Mouse (Mus musculus) hindbrain, embryonic 11.5 days (tissue): ENCODE results near the gene Bbs9. TPM values are rescaled to one million over a fixed set of nuclear protein-coding genes. Genes with fewer than 3 reads are reported as not detected.

Source experiments
- ATAC-seq: fragments of 200-750 bp; cut with Nextera tagmentation; 2 replicates; pipeline ENCODE4 v1.8.0; 2017; ENCODE audit warnings: mild to moderate bottlenecking, moderate TSS enrichment, moderate library complexity; ENCODE audit not compliant: low FRiP score
- DNase-seq: peaks from one replicate; pipeline ENCODE4 v3.0.0-alpha.2; 2015; ENCODE audit warnings: low spot score
- H3K27ac ChIP-seq: fragments of 300-500 bp; sonication (generic); 2 replicates; pipeline ENCODE4 v1.5.1; 2014; ENCODE audit warnings: mild to moderate bottlenecking, low read depth, low read length
- H3K27me3 ChIP-seq: fragments of 300-500 bp; sonication (generic); 2 replicates; pipeline ENCODE4 v1.6.1; 2014; ENCODE audit warnings: mild to moderate bottlenecking, low read length, moderate library complexity, mixed read lengths; ENCODE audit not compliant: control insufficient read depth, insufficient read depth
- H3K36me3 ChIP-seq: fragments of 300-500 bp; sonication (generic); 2 replicates; pipeline ENCODE4 v1.6.1; 2014; ENCODE audit warnings: mild to moderate bottlenecking, low read length, moderate library complexity, mixed read lengths; ENCODE audit not compliant: control insufficient read depth, insufficient read depth
- H3K4me1 ChIP-seq: fragments of 300-500 bp; sonication (generic); replicated peaks from 2 replicates; pipeline ENCODE4 v1.6.1; 2014; ENCODE audit warnings: low read length, mixed read lengths; ENCODE audit not compliant: control insufficient read depth, insufficient read depth
- H3K4me2 ChIP-seq: fragments of 300-500 bp; sonication (generic); replicated peaks from 2 replicates; pipeline ENCODE4 v1.6.1; 2014; ENCODE audit warnings: mild to moderate bottlenecking, low read depth, low read length
- H3K4me3 ChIP-seq: fragments of 300-500 bp; sonication (generic); 2 replicates; pipeline ENCODE4 v1.5.1; 2014; ENCODE audit warnings: low read depth, low read length
- H3K9ac ChIP-seq: fragments of 300-500 bp; sonication (generic); 2 replicates; pipeline ENCODE4 v1.6.1; 2014; ENCODE audit warnings: low read depth, low read length
- H3K9me3 ChIP-seq: fragments of 300-500 bp; sonication (generic); 2 replicates; pipeline ENCODE4 v1.6.1; 2016; ENCODE audit warnings: low read length; ENCODE audit not compliant: control insufficient read depth
- WGBS: fragments of 180-500 bp; shearing (Covaris S2); extraction: QIAGEN DNeasy Blood & Tissue Kit; methylation state at CpG from one replicate; pipeline ENCODE4 v1.1.7; 2014; 5-methylcytosine and 5-hydroxymethylcytosine counted together
- polyA plus RNA-seq: library from polyadenylated mRNA; unstranded; fragments of >200 nt; fragmentation: Nextera tagmentation; extraction: Ambion mirVana; gene quantifications from 2 replicates; pipeline ENCODE4 v1.2.1, GENCODE M21; 2014

Gene Bbs9
- polyA plus RNA-seq, 1 experiment from 2014 or later = 16.9 TPM

GRCm38 (mm10) chr9:22761487-22761886, 286.0 kb downstream of the Bbs9 start:
- ATAC-seq (no peak), DNase-seq (no peak)
- Histone ChIP-seq H3K27ac (no peak overlapping the region), H3K4me3 (no peak overlapping the region), H3K36me3 (no peaks in the 10 kb centered on the region), H3K4me1 (no peaks in the 10 kb centered on the region), H3K9ac (no peak overlapping the region), H3K27me3 (no peaks in the 10 kb centered on the region), H3K4me2 (no peak overlapping the region), H3K9me3 (no peaks in the 10 kb centered on the region)
- WGBS = 86% methylated on average over 8 of the region's 8 CpGs

GRCm38 (mm10) chr9:22765618-22766220, 290.2 kb downstream of the Bbs9 start:
- no peak overlapping the region for H3K4me2 ChIP-seq
- no peaks in the 10 kb centered on the region for H3K36me3 ChIP-seq
- no peak overlapping the region for H3K27ac ChIP-seq
- no peaks in the 10 kb centered on the region for H3K9me3 ChIP-seq
- no peaks in the 10 kb centered on the region for H3K27me3 ChIP-seq
- WGBS = 61% methylated on average over 4 of the region's 4 CpGs
- no peak overlapping the region for H3K4me3 ChIP-seq
- no peaks in the 10 kb centered on the region for H3K4me1 ChIP-seq
- no peak overlapping the region for H3K9ac ChIP-seq
- no peak for ATAC-seq
- no peak for DNase-seq

GRCm38 (mm10) chr9:22767154-22767553, 291.6 kb downstream of the Bbs9 start:
- H3K27ac ChIP-seq = no peak overlapping the region
- H3K9ac ChIP-seq = no peak overlapping the region
- no peaks in the 10 kb centered on the region for H3K4me1 ChIP-seq
- no peak for DNase-seq
- H3K9me3 ChIP-seq = no peaks in the 10 kb centered on the region
- no peak for ATAC-seq
- no peak overlapping the region for H3K4me3 ChIP-seq
- no peak overlapping the region for H3K4me2 ChIP-seq
- H3K36me3 ChIP-seq = no peaks in the 10 kb centered on the region
- WGBS = 91% methylated on average over 5 of the region's 5 CpGs
- no peaks in the 10 kb centered on the region for H3K27me3 ChIP-seq

DNA sequence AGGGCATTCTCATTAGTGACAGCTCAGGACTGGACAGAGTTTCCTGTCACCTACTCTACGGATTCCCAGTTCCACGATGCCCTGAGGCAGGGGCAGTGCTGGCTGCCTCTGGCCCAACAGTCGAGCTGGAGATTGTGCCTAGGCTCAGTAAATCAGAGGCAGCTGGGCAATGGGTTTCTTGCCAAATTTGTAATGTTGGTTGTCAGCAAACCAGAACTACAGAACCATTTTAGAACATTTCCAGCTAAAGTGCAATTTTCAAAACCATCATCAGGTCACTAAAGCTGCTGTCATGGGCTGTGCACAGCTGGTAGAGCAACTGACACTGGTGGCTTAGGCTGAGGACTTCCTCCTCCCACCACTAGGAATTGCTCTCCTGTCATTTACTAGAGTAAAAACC, 292.3 kb downstream of the Bbs9 start:
- no peak for DNase-seq
- 67% methylated on average over 3 of the region's 3 CpGs for WGBS

GRCm38 (mm10) chr9:22771785-22772184, 296.3 kb downstream of the Bbs9 start:
- ATAC-seq (no peak), DNase-seq (no peak)
- 89% methylated on average over 3 of the region's 3 CpGs for WGBS
- Histone ChIP-seq H3K4me2 (no peak overlapping the region), H3K27ac (no peak overlapping the region), H3K36me3 (no peaks in the 10 kb centered on the region), H3K4me3 (no peak overlapping the region), H3K4me1 (no peaks in the 10 kb centered on the region), H3K9ac (no peak overlapping the region), H3K27me3 (no peaks in the 10 kb centered on the region), H3K9me3 (no peaks in the 10 kb centered on the region)

More for the DNA sequence above, 292.3 kb downstream of the Bbs9 start:
- Histone ChIP-seq H3K27me3 (no peaks in the 10 kb centered on the region), H3K9me3 (no peaks in the 10 kb centered on the region), H3K4me2 (no peak overlapping the region), H3K4me1 (no peaks in the 10 kb centered on the region), H3K27ac (no peak overlapping the region), H3K9ac (no peak overlapping the region), H3K36me3 (no peaks in the 10 kb centered on the region), H3K4me3 (no peak overlapping the region)
- no peak for ATAC-seq

GRCm38 (mm10) chr9:22776246-22776961, 300.9 kb downstream of the Bbs9 start:
- WGBS = 88% methylated on average over 5 of the region's 5 CpGs
- no peak for DNase-seq
- Histone ChIP-seq H3K9me3 (no peaks in the 10 kb centered on the region), H3K27ac (no peak overlapping the region), H3K27me3 (no peaks in the 10 kb centered on the region), H3K9ac (no peak overlapping the region), H3K36me3 (no peaks in the 10 kb centered on the region), H3K4me3 (no peak overlapping the region), H3K4me2 (no peak overlapping the region), H3K4me1 (no peaks in the 10 kb centered on the region)
- ATAC-seq = no peak

DNA sequence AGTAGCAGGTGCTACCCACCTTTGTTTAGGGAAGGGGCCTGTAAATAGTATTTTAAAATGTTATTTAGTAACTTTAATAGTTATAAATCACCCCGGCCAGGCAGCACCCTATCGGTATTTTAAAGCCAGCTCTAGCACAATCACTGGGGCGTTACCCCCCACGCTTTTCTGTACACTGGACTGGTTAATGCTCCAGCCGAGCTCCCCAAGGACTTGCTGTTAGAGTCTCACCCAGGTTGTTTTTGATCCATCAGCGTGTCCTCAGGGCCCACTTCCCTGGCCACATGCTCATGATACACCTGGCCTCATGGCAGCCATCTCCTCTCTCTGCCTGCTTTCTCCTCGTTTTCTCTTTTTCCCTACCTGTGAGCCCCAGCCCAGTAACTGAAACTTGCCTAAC, 301.9 kb downstream of the Bbs9 start:
- no peak overlapping the region for H3K4me2 ChIP-seq
- no peaks in the 10 kb centered on the region for H3K9me3 ChIP-seq
- WGBS = 92% methylated on average over 7 of the region's 7 CpGs
- ATAC-seq = no peak
- no peaks in the 10 kb centered on the region for H3K36me3 ChIP-seq
- H3K27ac ChIP-seq = no peak overlapping the region
- H3K9ac ChIP-seq = no peak overlapping the region
- no peak overlapping the region for H3K4me3 ChIP-seq
- H3K4me1 ChIP-seq = no peaks in the 10 kb centered on the region
- H3K27me3 ChIP-seq = no peaks in the 10 kb centered on the region
- no peak for DNase-seq

DNA sequence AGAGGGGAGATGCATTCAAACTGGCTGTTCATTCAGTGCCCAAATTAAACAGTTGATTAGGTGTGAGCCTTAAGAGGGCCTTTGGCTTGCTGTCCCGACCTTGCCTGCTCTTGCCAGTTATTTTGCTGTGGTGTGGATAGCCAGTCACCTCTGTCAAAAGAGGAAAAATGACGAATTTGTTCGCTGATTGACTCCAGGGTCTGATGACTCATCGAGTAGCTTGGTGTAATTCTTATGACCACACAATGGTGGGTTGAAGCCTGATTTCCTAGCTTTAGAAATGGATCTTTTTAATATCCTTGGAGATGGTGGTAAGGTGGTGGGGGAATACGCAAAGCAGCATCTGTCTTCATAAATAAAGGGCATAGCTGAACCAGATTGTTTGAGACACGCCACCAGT, 304.1 kb downstream of the Bbs9 start:
- Histone ChIP-seq H3K4me2 (no peak overlapping the region), H3K4me1 (no peaks in the 10 kb centered on the region), H3K4me3 (no peak overlapping the region), H3K9me3 (no peaks in the 10 kb centered on the region), H3K36me3 (no peaks in the 10 kb centered on the region), H3K27ac (no peak overlapping the region), H3K9ac (no peak overlapping the region), H3K27me3 (no peaks in the 10 kb centered on the region)
- DNase-seq (no peak), ATAC-seq (no peak)
- WGBS = 87% methylated on average over 6 of the region's 6 CpGs

GRCm38 (mm10) chr9:22786006-22786405, 310.5 kb downstream of the Bbs9 start:
- H3K9ac ChIP-seq = no peak overlapping the region
- no peaks in the 10 kb centered on the region for H3K27me3 ChIP-seq
- no peak for ATAC-seq
- DNase-seq = no peak
- WGBS = 92% methylated on average over 4 of the region's 4 CpGs
- H3K9me3 ChIP-seq = no peaks in the 10 kb centered on the region
- H3K36me3 ChIP-seq = no peaks in the 10 kb centered on the region
- H3K27ac ChIP-seq = no peak overlapping the region
- no peak overlapping the region for H3K4me3 ChIP-seq
- no peak overlapping the region for H3K4me2 ChIP-seq
- no peaks in the 10 kb centered on the region for H3K4me1 ChIP-seq
